Mouse (Mus musculus) embryo, embryonic 10.5 days (tissue): ENCODE results near the gene Gm44790.
"Not testable (repeated sequence)": the region's sequence is repeated elsewhere in the genome, so short reads cannot be mapped to it uniquely, and the experiment has no call there.

Experiments used
- DNase-seq: peaks from one replicate; pipeline ENCODE4 v3.0.0-alpha.2; 2015; ENCODE audit warnings: low spot score

Gene Gm44790

GRCm38 (mm10) chr6:86426358-86426757 lies at the start of gene Gm44790:
Gm44790 (plus strand) TSS chr6:86426658.
- no peak for DNase-seq

- DNase-seq: no peak
Measured at GRCm38 (mm10) chr6:86378341-86378740, 48.1 kb upstream of the Gm44790 start.

GRCm38 (mm10) chr6:86380112-86380511 lies 46.3 kb upstream of the Gm44790 start:
- DNase-seq: not testable (repeated sequence)

- DNase-seq: no peak
Measured at GRCm38 (mm10) chr6:86382551-86382950, 43.9 kb upstream of the Gm44790 start.

- no peak for DNase-seq
Measured at GRCm38 (mm10) chr6:86383370-86383769, 43.1 kb upstream of the Gm44790 start.

GRCm38 (mm10) chr6:86384692-86385091 lies 41.8 kb upstream of the Gm44790 start:
- DNase-seq: no peak

- no peak for DNase-seq
Measured at GRCm38 (mm10) chr6:86385362-86386104, 40.9 kb upstream of the Gm44790 start.

GRCm38 (mm10) chr6:86387313-86387712 lies 39.1 kb upstream of the Gm44790 start:
- no peak for DNase-seq

- no peak for DNase-seq
Measured at GRCm38 (mm10) chr6:86388461-86388860, 38.0 kb upstream of the Gm44790 start.

GRCm38 (mm10) chr6:86391326-86391725 lies 35.1 kb upstream of the Gm44790 start:
- DNase-seq: peak; percentile 41

- DNase-seq: no peak
Measured at GRCm38 (mm10) chr6:86393187-86393586, 33.3 kb upstream of the Gm44790 start.

GRCm38 (mm10) chr6:86394078-86394720 lies 32.3 kb upstream of the Gm44790 start:
- no peak for DNase-seq

- no peak for DNase-seq
Measured at GRCm38 (mm10) chr6:86395021-86395420, 31.4 kb upstream of the Gm44790 start.

GRCm38 (mm10) chr6:86395969-86396368 lies 30.5 kb upstream of the Gm44790 start:
- DNase-seq: no peak

- peak; percentile 92 for DNase-seq
Measured at GRCm38 (mm10) chr6:86396581-86397256, 29.7 kb upstream of the Gm44790 start, which contains the start of gene Pcyox1. Pcyox1 (minus strand) TSS chr6:86397154.

GRCm38 (mm10) chr6:86397257-86397980 lies 29.0 kb upstream of the Gm44790 start:
- no peak for DNase-seq

- no peak for DNase-seq
Measured at GRCm38 (mm10) chr6:86398986-86399385, 27.5 kb upstream of the Gm44790 start.

- DNase-seq: no peak
Measured at GRCm38 (mm10) chr6:86399995-86400394, 26.5 kb upstream of the Gm44790 start.

GRCm38 (mm10) chr6:86400972-86401371 lies 25.5 kb upstream of the Gm44790 start:
- DNase-seq: peak; percentile 89

GRCm38 (mm10) chr6:86402681-86403607 lies 23.5 kb upstream of the Gm44790 start:
- DNase-seq: peak; percentile 32

GRCm38 (mm10) chr6:86403728-86404099 lies 22.7 kb upstream of the Gm44790 start:
- peak; percentile 95 for DNase-seq
